Mouse (Mus musculus) mouse trophoblast stem cell (cell line): ENCODE results near the gene BC004004.

Source experiments
- in situ Hi-C, 2 experiments: fragments of 300-500 bp; cut with MseI, MboI; formaldehyde crosslinking; loops; 2 replicates in 1 of 2; 3 replicates in 1 of 2; pipeline ENCODE4 v1.15.1; 2025

BC004004 gene

GRCm38 (mm10) chr17:29268682-29269348, at the start of gene BC004004:
Gene BC004004, plus strand, starts transcription at chr17:29268788.
- in situ Hi-C loops: loop anchor here (25.0 kb wide), 1 partner anchor 243 kb away; no protein-coding TSS in a partner anchor

- in situ Hi-C loops: no loop called here
Measured at GRCm38 (mm10) chr17:29220631-29221030, 48.0 kb upstream of the BC004004 start.

GRCm38 (mm10) chr17:29231109-29231508, 37.5 kb upstream of the BC004004 start:
- in situ Hi-C loops: no loop called here

- in situ Hi-C loops: no loop called here
Measured at GRCm38 (mm10) chr17:29236111-29236510, 32.5 kb upstream of the BC004004 start.

- in situ Hi-C loops: no loop called here
Measured at GRCm38 (mm10) chr17:29237267-29237771, 31.3 kb upstream of the BC004004 start.

GRCm38 (mm10) chr17:29237772-29238420, 30.7 kb upstream of the BC004004 start, which contains the start of gene Cpne5:
Gene Cpne5, minus strand, starts transcription at chr17:29238167.
- in situ Hi-C loops: no loop called here

GRCm38 (mm10) chr17:29238421-29238945, 30.1 kb upstream of the BC004004 start:
- in situ Hi-C loops: no loop called here

- in situ Hi-C loops: loop anchor here (5.0 to 10.0 kb wide), 2 partner anchors 68 to 190 kb away; no protein-coding TSS in a partner anchor
Measured at GRCm38 (mm10) chr17:29244912-29245311, 23.7 kb upstream of the BC004004 start.

GRCm38 (mm10) chr17:29245725-29246124, 22.9 kb upstream of the BC004004 start:
- in situ Hi-C loops: loop anchor here (5.0 to 10.0 kb wide), 2 partner anchors 68 to 191 kb away; no protein-coding TSS in a partner anchor

- in situ Hi-C loops: loop anchor here (5.0 to 10.0 kb wide), 2 partner anchors 69 to 192 kb away; no protein-coding TSS in a partner anchor
Measured at GRCm38 (mm10) chr17:29246602-29247001, 22.0 kb upstream of the BC004004 start.

GRCm38 (mm10) chr17:29247881-29248280, 20.7 kb upstream of the BC004004 start:
- in situ Hi-C loops: loop anchor here (5.0 to 10.0 kb wide), 2 partner anchors 71 to 193 kb away; no protein-coding TSS in a partner anchor

- in situ Hi-C loops: loop anchor here (5.0 to 10.0 kb wide), 2 partner anchors 72 to 195 kb away; no protein-coding TSS in a partner anchor
Measured at GRCm38 (mm10) chr17:29249512-29249911, 19.1 kb upstream of the BC004004 start.

- in situ Hi-C loops: loop anchor here (25.0 kb wide), 1 partner anchor 261 kb away; no protein-coding TSS in a partner anchor
Measured at GRCm38 (mm10) chr17:29251006-29251405, 17.6 kb upstream of the BC004004 start.

GRCm38 (mm10) chr17:29251608-29252390, 16.8 kb upstream of the BC004004 start:
- in situ Hi-C loops: loop anchor here (25.0 kb wide), 1 partner anchor 261 kb away; no protein-coding TSS in a partner anchor

GRCm38 (mm10) chr17:29253236-29253635, 15.4 kb upstream of the BC004004 start:
- in situ Hi-C loops: loop anchor here (25.0 kb wide), 1 partner anchor 259 kb away; no protein-coding TSS in a partner anchor

- in situ Hi-C loops: loop anchor here (25.0 kb wide), 1 partner anchor 259 kb away; no protein-coding TSS in a partner anchor
Measured at GRCm38 (mm10) chr17:29253684-29254083, 14.9 kb upstream of the BC004004 start.

- in situ Hi-C loops: loop anchor here (25.0 kb wide), 1 partner anchor 258 kb away; no protein-coding TSS in a partner anchor
Measured at GRCm38 (mm10) chr17:29254784-29255183, 13.8 kb upstream of the BC004004 start.

- in situ Hi-C loops: loop anchor here (25.0 kb wide), 1 partner anchor 256 kb away; no protein-coding TSS in a partner anchor
Measured at GRCm38 (mm10) chr17:29256507-29256906, 12.1 kb upstream of the BC004004 start.

- in situ Hi-C loops: loop anchor here (25.0 kb wide), 1 partner anchor 255 kb away; no protein-coding TSS in a partner anchor
Measured at GRCm38 (mm10) chr17:29257001-29257511, 11.5 kb upstream of the BC004004 start.

- in situ Hi-C loops: loop anchor here (25.0 kb wide), 1 partner anchor 254 kb away; no protein-coding TSS in a partner anchor
Measured at GRCm38 (mm10) chr17:29258025-29258558, 10.5 kb upstream of the BC004004 start.
